Mouse (Mus musculus) subcutaneous adipose tissue, adult 2 months (tissue): ENCODE results near the gene Coro7. TPM values are rescaled to one million over a fixed set of nuclear protein-coding genes. Genes with fewer than 3 reads are reported as not detected.

Source experiments
- polyA plus RNA-seq: library from polyadenylated mRNA; depleted of rRNA; stranded (reverse); fragments of >200 nt; gene quantifications from 2 replicates; pipeline ENCODE4 v1.2.3, GENCODE M21; 2012; ENCODE audit warnings: low replicate concordance; rRNA removed

The Coro7 gene
- 54.8 and 56.0 TPM in 2 replicates for polyA plus RNA-seq

GRCm38 (mm10) chr16:4679121-4680018 lies at the start of gene Coro7:
Coro7 (minus strand) TSS chr16:4679777.

GRCm38 (mm10) chr16:4725780-4726527 lies 46.4 kb upstream of the Coro7 start, which contains the start of gene Hmox2:
Hmox2 (plus strand) TSS chr16:4726361.

GRCm38 (mm10) chr16:4718753-4719518 lies 39.4 kb upstream of the Coro7 start, which contains the start of gene Nmral1:
Nmral1 (minus strand) TSS chr16:4719356.

GRCm38 (mm10) chr16:4639831-4640237 lies 39.7 kb downstream of the Coro7 start, which contains the start of the genes Vasn and Dnaja3:
Vasn (plus strand) TSS chr16:4639941.
Dnaja3 (plus strand) TSS chr16:4639989.

GRCm38 (mm10) chr16:4624481-4625110 lies 55.0 kb downstream of the Coro7 start, which contains the start of gene Pam16:
Pam16 (minus strand) TSS chr16:4624988.

GRCm38 (mm10) chr16:4593971-4594813 lies 85.4 kb downstream of the Coro7 start, which contains the start of gene Glis2:
Glis2 (plus strand) TSS chr16:4594713.

Other genes with a start within 250 kb of the Coro7 start
- 6.5 and 7.3 TPM in 2 replicates for gene Srl, start 138.0 kb downstream of the Coro7 start, polyA plus RNA-seq
- gene Tfap4, start 119.9 kb downstream of the Coro7 start, polyA plus RNA-seq, result 4.9 and 16.0 TPM in 2 replicates
- gene Glis2, start 85.1 kb downstream of the Coro7 start, polyA plus RNA-seq, result 22.3 and 54.0 TPM in 2 replicates
- 13.9 and 23.4 TPM in 2 replicates for gene Pam16, start 54.8 kb downstream of the Coro7 start, polyA plus RNA-seq
- 41.7 and 46.7 TPM in 2 replicates for gene Vasn, start 39.8 kb downstream of the Coro7 start, polyA plus RNA-seq
- gene Dnaja3, start 39.8 kb downstream of the Coro7 start, polyA plus RNA-seq, result 39.1 and 49.0 TPM in 2 replicates
- 11.5 and 16.7 TPM in 2 replicates for gene Nmral1, start 39.6 kb upstream of the Coro7 start, polyA plus RNA-seq
- gene Hmox2, start 46.6 kb upstream of the Coro7 start, polyA plus RNA-seq, result 44.2 and 52.6 TPM in 2 replicates
- gene Cdip1, start 110.5 kb upstream of the Coro7 start, polyA plus RNA-seq, result 88.3 and 114 TPM in 2 replicates
- not detected in 2 replicates for gene 4930562C15Rik, start 155.6 kb upstream of the Coro7 start, polyA plus RNA-seq
- gene Ubald1, start 200.5 kb upstream of the Coro7 start, polyA plus RNA-seq, result 50.1 and 59.8 TPM in 2 replicates
- gene Mgrn1, start 206.5 kb upstream of the Coro7 start, polyA plus RNA-seq, result 152 and 171 TPM in 2 replicates